Mouse (Mus musculus): Measurements from ENCODE around the gene Stambpl1.

DNA sequence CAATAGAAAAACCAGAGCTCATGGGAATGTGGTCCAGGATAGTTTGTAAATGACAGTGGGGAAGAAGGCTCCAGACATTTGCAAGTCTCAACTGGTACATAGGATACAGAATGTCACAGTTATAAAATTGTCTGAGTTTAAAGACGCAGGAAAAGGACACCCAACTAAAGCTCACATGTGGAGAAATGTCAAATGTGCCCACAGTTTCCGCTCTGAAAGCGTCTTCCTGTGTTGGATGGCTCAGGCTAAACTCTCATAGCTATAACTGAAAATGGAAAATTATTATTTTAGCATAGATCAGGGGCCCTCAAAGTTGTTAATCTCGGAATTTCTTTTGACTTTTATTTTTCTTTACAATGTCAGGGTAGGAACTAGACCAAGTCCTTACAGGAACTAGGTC is 5.2 kb upstream of the Stambpl1 start:
- TF ChIP-seq CTCF (IDR thresholded peaks at IDR 0.05; ENCODE audit: low read depth, low read length) (no peak), POLR2A (IDR thresholded peaks at IDR 0.05; ENCODE audit: insufficient read depth, low read length) (no peak)
